Mouse (Mus musculus) C2C12 (cell line): ENCODE measurements around the gene Frmpd4. TPM values are rescaled to one million over a fixed set of nuclear protein-coding genes. Genes with fewer than 3 reads are reported as not detected.
A peak's percentile ranks its signal among the peaks of the same experiment; 100 is the strongest.

ENCODE experiments used
- H3K27me3 ChIP-seq: one replicate; pipeline ENCODE4 v1.6.1; 2011; ENCODE audit not compliant: control insufficient read depth, insufficient read depth, insufficient read length
- H3K36me3 ChIP-seq: one replicate; pipeline ENCODE4 v1.6.1; 2011; ENCODE audit not compliant: control insufficient read depth, insufficient read depth
- H3K4me3 ChIP-seq: one replicate; pipeline ENCODE4 v1.5.1; 2011; ENCODE audit warnings: mild to moderate bottlenecking, control low read depth; ENCODE audit not compliant: poor library complexity, insufficient read depth, severe bottlenecking
- H3K79me2 ChIP-seq: one replicate; pipeline ENCODE4 v1.6.1; 2011; ENCODE audit not compliant: control insufficient read depth, insufficient read depth
- H3K79me3 ChIP-seq: one replicate; pipeline ENCODE4 v1.6.1; 2011; ENCODE audit warnings: low read depth, control low read depth
- H3ac ChIP-seq: one replicate; pipeline ENCODE3; 2011; ENCODE audit warnings: low read depth; ENCODE audit not compliant: control insufficient read depth, insufficient read length
- CEBPB ChIP-seq: IDR thresholded peaks from one replicate; pipeline ENCODE4 v1.6.1; 2011; ENCODE audit warnings: low read depth, mild to moderate bottlenecking, control low read depth, moderate library complexity
- CTCF ChIP-seq: IDR thresholded peaks from one replicate; pipeline ENCODE4 v1.5.1; 2011; ENCODE audit not compliant: control insufficient read depth, insufficient read depth, insufficient read length
- FOSL1 ChIP-seq: IDR thresholded peaks from one replicate; pipeline ENCODE4 v1.8.0; 2011; ENCODE audit warnings: mild to moderate bottlenecking, low read length; ENCODE audit not compliant: poor library complexity, insufficient read depth, severe bottlenecking
- MAX ChIP-seq: IDR thresholded peaks from one replicate; pipeline ENCODE4 v1.6.1; 2011; ENCODE audit warnings: mild to moderate bottlenecking, control low read depth
- MYOD1 ChIP-seq: IDR thresholded peaks from one replicate; pipeline ENCODE4 v1.6.1; 2011; ENCODE audit warnings: low read depth; ENCODE audit not compliant: control insufficient read depth, insufficient read length
- MYOG ChIP-seq: IDR thresholded peaks from one replicate; pipeline ENCODE4 v1.6.1; 2011; ENCODE audit not compliant: control insufficient read depth, insufficient read length; ENCODE audit errors: extremely low read depth
- USF1 ChIP-seq: IDR thresholded peaks from one replicate; pipeline ENCODE4 v1.6.1; 2011; ENCODE audit warnings: low read depth, mild to moderate bottlenecking, control low read depth, moderate library complexity
- polyA plus RNA-seq: library from polyadenylated mRNA; unstranded; fragments of >200 nt; fragmentation: generic; extraction: Trizol; gene quantifications from one replicate; pipeline ENCODE4 v1.2.1, GENCODE M21; 2012; ENCODE audit warnings: missing spikeins

The Frmpd4 gene
- polyA plus RNA-seq, 1 experiment: 0.04 TPM

GRCm38 (mm10) chrX:167984835-167985234 lies 592.2 kb downstream of the Frmpd4 start:
- no peaks in the 10 kb centered on the region for H3K79me3 ChIP-seq
- no peaks in the 10 kb centered on the region for H3K79me2 ChIP-seq
- H3K27me3 ChIP-seq: no peaks in the 10 kb centered on the region
- H3K36me3 ChIP-seq: no peaks in the 10 kb centered on the region
- no peak overlapping the region for H3K4me3 ChIP-seq
- TF ChIP-seq MYOG: no peak
- no peak for TF ChIP-seq MAX
- TF ChIP-seq CTCF: no peak
- no peak for TF ChIP-seq CEBPB
- no peak for TF ChIP-seq FOSL1
- H3ac ChIP-seq: no peak overlapping the region

- no peaks in the 10 kb centered on the region for H3K27me3 ChIP-seq
- H3K79me3 ChIP-seq: no peaks in the 10 kb centered on the region
- H3K36me3 ChIP-seq: no peaks in the 10 kb centered on the region
- H3ac ChIP-seq: no peak overlapping the region
- TF ChIP-seq CEBPB (no peak), USF1 (no peak), FOSL1 (peak; percentile 51), MAX (no peak)
- no peak overlapping the region for H3K4me3 ChIP-seq
- H3K79me2 ChIP-seq: no peaks in the 10 kb centered on the region
These were observed 625.8 kb downstream of the Frmpd4 start for GRCm38 (mm10) chrX:167951207-167951606.

GRCm38 (mm10) chrX:167909483-167909882 lies 667.5 kb downstream of the Frmpd4 start:
- Histone ChIP-seq H3K4me3 (no peak overlapping the region), H3K79me2 (no peaks in the 10 kb centered on the region), H3ac (no peak overlapping the region), H3K36me3 (no peaks in the 10 kb centered on the region), H3K79me3 (no peaks in the 10 kb centered on the region), H3K27me3 (no peaks in the 10 kb centered on the region)
- no peak for TF ChIP-seq USF1
- TF ChIP-seq MYOG: no peak
- TF ChIP-seq CTCF: no peak
- TF ChIP-seq CEBPB: no peak
- TF ChIP-seq MAX: no peak
- TF ChIP-seq MYOD1: no peak
- no peak for TF ChIP-seq FOSL1

- Histone ChIP-seq H3K27me3 (no peaks in the 10 kb centered on the region), H3K4me3 (no peak overlapping the region), H3K79me2 (no peaks in the 10 kb centered on the region)
These were observed 676.0 kb downstream of the Frmpd4 start for GRCm38 (mm10) chrX:167901046-167901445.

GRCm38 (mm10) chrX:167854821-167855220 lies 722.2 kb downstream of the Frmpd4 start:
- TF ChIP-seq CEBPB (no peak), MYOG (no peak), MYOD1 (no peak), FOSL1 (no peak), CTCF (no peak), MAX (no peak), USF1 (no peak)
- Histone ChIP-seq H3K36me3 (no peaks in the 10 kb centered on the region), H3K27me3 (no peaks in the 10 kb centered on the region), H3K79me3 (no peaks in the 10 kb centered on the region), H3K79me2 (no peaks in the 10 kb centered on the region), H3K4me3 (no peak overlapping the region), H3ac (no peak overlapping the region)

More at GRCm38 (mm10) chrX:167901046-167901445, 676.0 kb downstream of the Frmpd4 start:
- Histone ChIP-seq H3K36me3 (no peaks in the 10 kb centered on the region), H3ac (no peak overlapping the region), H3K79me3 (no peaks in the 10 kb centered on the region)
- no peak for TF ChIP-seq FOSL1
- no peak for TF ChIP-seq MYOD1
- TF ChIP-seq MYOG: no peak
- TF ChIP-seq CTCF: no peak
- TF ChIP-seq MAX: no peak
- no peak for TF ChIP-seq USF1
- no peak for TF ChIP-seq CEBPB

GRCm38 (mm10) chrX:167832543-167832942 lies 744.5 kb downstream of the Frmpd4 start:
- TF ChIP-seq MYOG: no peak
- no peak for TF ChIP-seq CEBPB
- TF ChIP-seq FOSL1: no peak
- Histone ChIP-seq H3K79me2 (no peaks in the 10 kb centered on the region), H3K27me3 (no peaks in the 10 kb centered on the region), H3K36me3 (no peaks in the 10 kb centered on the region), H3ac (no peak overlapping the region), H3K79me3 (no peaks in the 10 kb centered on the region), H3K4me3 (no peak overlapping the region)

- H3ac ChIP-seq: no peak overlapping the region
- TF ChIP-seq MAX (no peak), FOSL1 (no peak), MYOG (no peak), CEBPB (no peak), CTCF (no peak), USF1 (no peak), MYOD1 (no peak)
- H3K36me3 ChIP-seq: no peaks in the 10 kb centered on the region
- H3K27me3 ChIP-seq: no peaks in the 10 kb centered on the region
- H3K79me3 ChIP-seq: no peaks in the 10 kb centered on the region
- H3K4me3 ChIP-seq: no peak overlapping the region
- no peaks in the 10 kb centered on the region for H3K79me2 ChIP-seq
These were observed 748.6 kb downstream of the Frmpd4 start for GRCm38 (mm10) chrX:167828456-167828855.
